Mouse (Mus musculus): ENCODE measurements at regions not wholly inside any gene's neighbourhood (a gene's known extent, or its start where the extent isn't known, plus 50 kb on each side); places are given as distances from the start of the nearest gene placed in this dataset.

- DNase-seq = peak; percentile 9
These were observed 223.2 kb upstream of the Agtr1b start for GRCm38 (mm10) chr3:20590143-20590542.

- no peak for DNase-seq
These were observed 184.6 kb upstream of the Agtr1b start for GRCm38 (mm10) chr3:20551563-20551962.

- DNase-seq = no peak
These were observed 177.0 kb upstream of the Agtr1b start for GRCm38 (mm10) chr3:20543991-20544390.

- DNase-seq = no peak
These were observed 171.6 kb upstream of the Agtr1b start for GRCm38 (mm10) chr3:20538492-20539004.

- no peak for DNase-seq
These were observed 153.8 kb upstream of the Agtr1b start for GRCm38 (mm10) chr3:20520738-20521137.

GRCm38 (mm10) chr3:20509192-20509591 is 142.2 kb upstream of the Agtr1b start:
- DNase-seq = peak; percentile 9

GRCm38 (mm10) chr3:20505546-20505945 is 138.6 kb upstream of the Agtr1b start:
- no peak for DNase-seq

Data from cerebellum, adult 9-11 months (tissue).